Mouse (Mus musculus): ENCODE data around the gene Galnt7. TPM values are rescaled to one million over a fixed set of nuclear protein-coding genes. Genes with fewer than 3 reads are reported as not detected.
A peak's percentile ranks its signal among the peaks of the same experiment; 100 is the strongest.

The Galnt7 gene
- polyA plus RNA-seq, 2 experiments, result 2.5 to 4.4 TPM

DNA sequence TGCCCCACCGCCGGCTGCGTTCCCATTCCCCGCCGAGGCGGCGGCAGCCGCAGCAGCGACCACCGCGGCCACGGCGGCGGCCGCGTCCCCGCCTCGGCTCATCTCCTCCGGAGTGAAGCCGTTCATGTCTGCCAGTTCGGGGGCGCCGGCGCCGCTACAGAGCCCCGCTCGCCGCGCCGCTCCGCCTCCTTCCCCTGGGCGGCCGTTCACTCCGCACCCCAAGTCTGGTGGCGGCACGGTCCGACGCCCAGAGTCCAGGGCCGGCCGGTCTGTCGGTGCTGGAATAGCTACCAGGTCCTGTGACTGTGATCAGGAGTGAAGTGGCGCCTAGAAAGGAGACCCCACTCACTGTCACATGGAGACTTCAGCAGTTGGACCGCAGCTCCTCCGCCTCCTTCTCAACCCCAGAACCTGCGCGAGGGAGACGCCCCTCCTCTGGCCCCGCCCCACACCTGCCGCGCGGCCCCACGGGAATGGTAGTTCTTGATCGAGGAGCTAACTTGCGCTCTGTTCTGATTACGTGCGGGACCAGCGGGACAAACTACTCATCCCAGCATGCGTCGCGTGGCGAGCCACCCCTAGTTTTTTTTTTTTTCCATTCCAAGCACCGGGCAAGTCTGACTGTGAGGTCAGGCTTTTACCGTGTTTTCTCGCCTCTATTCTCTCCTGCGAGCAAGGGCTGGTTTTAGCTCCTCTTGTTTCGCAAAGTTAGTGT, 165.2 kb downstream of the Galnt7 start, which contains the start of gene Sap30:
Gene Sap30, minus strand, starts transcription at position 420 of the 715 bp plus-strand sequence.
- Histone ChIP-seq H3K4me2 (ENCODE audit: low read depth) (peak within 1 kb of the TSS; percentile 99), H3K4me3 (ENCODE audit: insufficient read depth in 1 of 2, low read depth in 2 of 2, low read length in 2 of 2) (peak within 1 kb of the TSS; percentile 97 to 98), H3K4me1 (replicated peaks; ENCODE audit: control insufficient read depth in 2 of 2, insufficient read depth in 2 of 2, low read length in 1 of 2) (peaks cover 8 to 15% of the 10 kb centered on the region in 2 experiments; a peak in 3 of 4 replicates), H3K9ac (replicated peaks) (peak within 1 kb of the TSS; percentile 90), H3K9me3 (ENCODE audit: control insufficient read depth, low read length) (no peaks in the 10 kb centered on the region), H3K27me3 (ENCODE audit: control insufficient read depth, insufficient read depth, low read length) (no peaks in the 10 kb centered on the region), H3K36me3 (replicated peaks; ENCODE audit: control insufficient read depth, insufficient read depth, low read depth) (no peaks in the 10 kb centered on the region; the same call in none of the 2 replicates), H3K27ac (peak within 1 kb of the TSS; percentile 82)
- TF ChIP-seq EP300 (IDR thresholded peaks at IDR 0.05; ENCODE audit: low read depth), result peak; percentile 20; the same call in 1 of the 2 replicates
- TF ChIP-seq CTCF (IDR thresholded peaks at IDR 0.05; ENCODE audit: low read depth), result no peak
- under 1% methylated on average over 63 of the region's 66 CpGs for WGBS (ENCODE audit: insufficient replicate concordance)
- ATAC-seq (ENCODE audit: insufficient read depth) (peak; percentile 94), DNase-seq (ENCODE audit: low read depth in 3 of 3, low spot score in 3 of 3) (peak; percentile 94 to 97 (median 96))

DNA sequence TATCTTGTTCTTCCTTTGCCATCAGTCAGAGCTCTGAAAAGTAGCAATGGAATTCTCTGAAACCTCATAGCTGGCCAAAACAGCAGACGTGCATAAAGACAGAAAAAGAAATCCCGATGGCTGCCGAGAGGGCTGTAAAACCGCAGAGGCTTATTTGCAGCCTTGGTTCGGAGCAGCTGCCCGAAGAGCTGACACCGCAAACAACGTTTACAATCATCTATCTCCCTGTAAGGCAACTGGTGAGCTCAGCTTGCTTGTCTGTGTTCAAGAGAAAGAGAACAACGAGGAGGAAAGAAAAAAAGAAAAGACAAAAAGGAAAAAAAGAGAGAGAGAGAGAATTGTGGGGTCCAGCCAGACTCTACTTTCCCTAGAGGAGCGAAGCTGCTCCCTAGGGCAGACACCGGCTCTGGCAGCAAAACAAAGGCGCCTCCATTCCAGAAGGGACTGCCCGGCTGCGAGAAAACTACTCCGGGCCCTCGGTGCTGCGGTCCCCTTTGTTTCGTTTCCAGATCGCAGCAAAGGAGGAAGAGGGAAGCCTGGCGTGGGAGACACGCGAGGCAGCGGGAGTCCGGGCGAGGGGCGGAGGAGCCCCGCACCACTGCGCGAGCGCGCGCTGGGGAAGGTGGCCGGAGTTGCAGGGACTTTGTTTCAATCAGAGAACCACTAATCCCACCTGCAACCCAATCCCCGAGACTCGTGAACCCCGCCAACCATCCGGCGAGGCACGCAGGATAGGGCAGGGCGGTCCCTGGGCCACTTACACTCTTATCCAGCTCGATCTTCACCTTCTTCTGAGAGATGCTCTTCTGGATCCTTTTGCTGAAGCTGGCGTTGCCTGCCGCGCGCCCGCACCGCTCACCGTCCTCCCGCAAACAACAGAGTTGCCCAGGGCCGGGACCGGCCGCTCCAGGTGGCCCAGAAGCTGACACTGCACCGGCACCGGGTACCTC, 166.1 kb downstream of the Galnt7 start:
- Histone ChIP-seq H3K27ac (peak overlapping the region; percentile 65), H3K36me3 (replicated peaks; ENCODE audit: control insufficient read depth, insufficient read depth, low read depth) (no peaks in the 10 kb centered on the region; the same call in none of the 2 replicates), H3K4me1 (replicated peaks; ENCODE audit: control insufficient read depth in 2 of 2, insufficient read depth in 2 of 2, low read length in 1 of 2) (peaks cover 8 to 11% of the 10 kb centered on the region in 2 experiments; a peak in 3 of 4 replicates), H3K9ac (replicated peaks) (peak overlapping the region; percentile 90), H3K27me3 (ENCODE audit: control insufficient read depth, insufficient read depth, low read length) (no peaks in the 10 kb centered on the region), H3K9me3 (ENCODE audit: control insufficient read depth, low read length) (no peaks in the 10 kb centered on the region), H3K4me2 (ENCODE audit: low read depth) (peak overlapping the region; percentile 99), H3K4me3 (ENCODE audit: insufficient read depth in 1 of 2, low read depth in 2 of 2, low read length in 2 of 2) (peak overlapping the region; percentile 97 to 98)
- TF ChIP-seq CTCF (IDR thresholded peaks at IDR 0.05; ENCODE audit: low read depth) (no peak), EP300 (IDR thresholded peaks at IDR 0.05; ENCODE audit: low read depth) (no peak)
- under 1% methylated on average over 54 of the region's 54 CpGs for WGBS (ENCODE audit: insufficient replicate concordance)
- ATAC-seq (ENCODE audit: insufficient read depth), result peak; percentile 58
- DNase-seq (ENCODE audit: low read depth in 3 of 3, low spot score in 3 of 3), result no peak

DNA sequence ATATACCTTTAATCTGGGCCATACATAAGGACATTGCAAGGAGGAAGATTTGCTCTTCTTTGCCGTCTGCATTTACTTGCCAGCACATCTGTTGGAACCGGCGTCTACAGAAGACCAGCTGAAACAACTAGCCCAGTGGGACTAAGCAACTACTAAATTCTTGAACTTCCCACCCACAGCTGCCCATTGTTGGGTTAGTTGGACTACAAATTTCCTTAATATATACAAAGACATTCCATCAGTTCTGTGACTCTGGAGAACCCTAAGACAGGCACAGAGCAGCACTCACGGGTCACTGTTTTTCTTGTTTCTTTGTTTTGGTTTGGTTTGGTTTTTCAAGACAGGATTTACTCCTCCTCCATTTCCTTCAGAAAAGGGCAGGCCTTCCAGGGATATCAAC, 172.2 kb downstream of the Galnt7 start:
- H3K4me2 ChIP-seq (ENCODE audit: low read depth), result no peak overlapping the region
- 65% methylated on average over 4 of the region's 4 CpGs for WGBS (ENCODE audit: insufficient replicate concordance)

DNA sequence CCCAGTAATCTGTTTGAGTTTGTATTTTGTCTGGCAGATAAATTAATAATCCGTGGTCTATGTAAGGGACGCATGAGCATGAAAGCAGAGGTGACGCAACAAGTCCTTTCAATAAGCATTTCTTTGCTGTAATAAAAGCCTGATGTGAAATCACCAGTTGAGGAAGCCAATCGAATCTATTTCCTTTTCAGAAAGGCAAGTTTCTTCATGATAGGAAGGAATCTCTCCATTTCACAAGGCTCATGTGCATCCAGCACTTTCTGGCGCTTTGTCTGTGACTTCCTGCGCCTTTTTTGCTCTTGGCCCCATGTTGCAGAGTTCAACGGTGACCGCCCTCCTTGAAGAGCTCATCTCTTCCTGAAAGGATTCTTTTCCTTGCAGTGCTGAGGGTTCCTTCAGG, 173.1 kb downstream of the Galnt7 start:
- Histone ChIP-seq H3K9ac (replicated peaks) (no peak overlapping the region), H3K9me3 (ENCODE audit: control insufficient read depth, low read length) (no peaks in the 10 kb centered on the region), H3K4me2 (ENCODE audit: low read depth) (no peak overlapping the region), H3K4me1 (replicated peaks; ENCODE audit: control insufficient read depth in 2 of 2, insufficient read depth in 2 of 2, low read length in 1 of 2) (no peaks in the 10 kb centered on the region), H3K27ac (no peak overlapping the region), H3K4me3 (ENCODE audit: insufficient read depth in 1 of 2, low read depth in 2 of 2, low read length in 2 of 2) (no peak overlapping the region), H3K36me3 (replicated peaks; ENCODE audit: control insufficient read depth, insufficient read depth, low read depth) (no peaks in the 10 kb centered on the region; the same call in 1 of the 2 replicates), H3K27me3 (ENCODE audit: control insufficient read depth, insufficient read depth, low read length) (no peaks in the 10 kb centered on the region)
- no peak for ATAC-seq (ENCODE audit: insufficient read depth)
- TF ChIP-seq EP300 (IDR thresholded peaks at IDR 0.05; ENCODE audit: low read depth) (no peak), CTCF (IDR thresholded peaks at IDR 0.05; ENCODE audit: low read depth) (no peak)
- DNase-seq (ENCODE audit: low read depth in 3 of 3, low spot score in 3 of 3), result no peak
- 80% methylated on average over 8 of the region's 8 CpGs for WGBS (ENCODE audit: insufficient replicate concordance)

More for the DNA sequence above, 172.2 kb downstream of the Galnt7 start:
- H3K27me3 ChIP-seq (ENCODE audit: control insufficient read depth, insufficient read depth, low read length), result no peaks in the 10 kb centered on the region
- no peaks in the 10 kb centered on the region; the same call in none of the 2 replicates for H3K36me3 ChIP-seq (replicated peaks; ENCODE audit: control insufficient read depth, insufficient read depth, low read depth)
- no peak overlapping the region for H3K27ac ChIP-seq
- no peak for ATAC-seq (ENCODE audit: insufficient read depth)
- H3K4me3 ChIP-seq (ENCODE audit: insufficient read depth in 1 of 2, low read depth in 2 of 2, low read length in 2 of 2), result no peak overlapping the region
- no peaks in the 10 kb centered on the region for H3K4me1 ChIP-seq (replicated peaks; ENCODE audit: control insufficient read depth in 2 of 2, insufficient read depth in 2 of 2, low read length in 1 of 2)
- TF ChIP-seq EP300 (IDR thresholded peaks at IDR 0.05; ENCODE audit: low read depth) (no peak), CTCF (IDR thresholded peaks at IDR 0.05; ENCODE audit: low read depth) (no peak)
- no peak overlapping the region for H3K9ac ChIP-seq (replicated peaks)
- H3K9me3 ChIP-seq (ENCODE audit: control insufficient read depth, low read length), result no peaks in the 10 kb centered on the region
- DNase-seq (ENCODE audit: low read depth in 3 of 3, low spot score in 3 of 3), result no peak
